Mouse (Mus musculus) midbrain, embryonic 10.5 days (tissue): ENCODE measurements around the gene Znhit2. TPM values are rescaled to one million over a fixed set of nuclear protein-coding genes. Genes with fewer than 3 reads are reported as not detected.

Source experiments
- DNase-seq: peaks from one replicate; pipeline ENCODE4 v3.0.0-alpha.2; 2017; ENCODE audit warnings: low spot score
- H3K27ac ChIP-seq: fragments of 300-500 bp; sonication (generic); replicated peaks from 2 replicates; pipeline ENCODE4 v1.5.1; 2016; ENCODE audit warnings: mild to moderate bottlenecking
- H3K27me3 ChIP-seq: fragments of 300-500 bp; sonication (generic); 2 replicates; pipeline ENCODE4 v1.6.1; 2016; ENCODE audit warnings: low read depth, mild to moderate bottlenecking; ENCODE audit not compliant: poor library complexity, severe bottlenecking
- H3K36me3 ChIP-seq: fragments of 300-500 bp; sonication (generic); 2 replicates; pipeline ENCODE4 v1.6.1; 2016; ENCODE audit warnings: mild to moderate bottlenecking, moderate library complexity
- H3K4me1 ChIP-seq: fragments of 300-500 bp; sonication (generic); 2 replicates; pipeline ENCODE4 v1.6.1; 2016
- H3K4me3 ChIP-seq: fragments of 300-500 bp; sonication (generic); 2 replicates; pipeline ENCODE4 v1.5.1; 2016; ENCODE audit warnings: mild to moderate bottlenecking, moderate library complexity
- H3K9me3 ChIP-seq: fragments of 300-500 bp; sonication (generic); replicated peaks from 2 replicates; pipeline ENCODE4 v1.6.1; 2016; ENCODE audit warnings: mild to moderate bottlenecking
- WGBS: fragments of 180-500 bp; shearing (Covaris S2); methylation state at CpG from one replicate; pipeline ENCODE4 v1.1.7; 2016; 5-methylcytosine and 5-hydroxymethylcytosine counted together
- polyA plus RNA-seq: library from polyadenylated mRNA; unstranded; fragments of >200 nt; fragmentation: Nextera tagmentation; extraction: Ambion mirVana; gene quantifications from 2 replicates; pipeline ENCODE4 v1.2.1, GENCODE M21; 2016

Znhit2 gene
- polyA plus RNA-seq, 1 experiment from 2014 or later = 36.6 TPM

- Histone ChIP-seq H3K27ac (peak within 1 kb of the TSS; percentile 88), H3K36me3 (peaks cover 45% of the 10 kb centered on the region), H3K9me3 (no peaks in the 10 kb centered on the region), H3K4me3 (peak within 1 kb of the TSS; percentile 73), H3K27me3 (no peaks in the 10 kb centered on the region), H3K4me1 (peaks cover 33% of the 10 kb centered on the region)
- 8% methylated on average over 33 of the region's 33 CpGs for WGBS
- DNase-seq = peak; percentile 91
Measured at GRCm38 (mm10) chr19:6067724-6068415, 6.9 kb downstream of the Znhit2 start, which contains the start of gene Tm7sf2. TSS of gene Tm7sf2 (minus strand) at chr19:6068373.

DNA sequence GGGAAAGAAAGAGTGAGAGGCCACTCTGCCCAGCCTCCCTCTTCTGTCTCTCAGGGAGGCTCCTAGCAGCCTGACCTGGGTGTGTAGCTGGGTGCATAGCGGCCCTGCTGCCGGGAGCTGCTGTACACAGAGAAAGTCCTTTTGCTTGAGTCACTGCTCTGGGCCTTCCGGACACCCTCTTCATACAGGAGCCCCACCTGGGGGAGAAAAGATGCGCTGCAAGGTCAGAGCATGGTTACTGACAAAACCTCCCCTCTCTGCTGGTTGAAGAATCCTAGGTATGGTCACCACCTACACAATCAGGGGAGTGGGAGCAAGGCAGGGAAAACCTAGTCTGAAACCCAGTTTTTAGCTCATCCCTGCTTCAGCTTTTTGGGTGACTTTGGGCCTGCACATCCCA, 8.0 kb downstream of the Znhit2 start:
- peaks cover 26% of the 10 kb centered on the region for H3K4me1 ChIP-seq
- DNase-seq = no peak
- H3K9me3 ChIP-seq = no peaks in the 10 kb centered on the region
- WGBS = 83% methylated on average over 4 of the region's 4 CpGs
- no peak overlapping the region for H3K27ac ChIP-seq
- no peaks in the 10 kb centered on the region for H3K27me3 ChIP-seq
- no peak overlapping the region; the same call in 1 of the 2 replicates for H3K4me3 ChIP-seq
- H3K36me3 ChIP-seq = peaks cover 48% of the 10 kb centered on the region

DNA sequence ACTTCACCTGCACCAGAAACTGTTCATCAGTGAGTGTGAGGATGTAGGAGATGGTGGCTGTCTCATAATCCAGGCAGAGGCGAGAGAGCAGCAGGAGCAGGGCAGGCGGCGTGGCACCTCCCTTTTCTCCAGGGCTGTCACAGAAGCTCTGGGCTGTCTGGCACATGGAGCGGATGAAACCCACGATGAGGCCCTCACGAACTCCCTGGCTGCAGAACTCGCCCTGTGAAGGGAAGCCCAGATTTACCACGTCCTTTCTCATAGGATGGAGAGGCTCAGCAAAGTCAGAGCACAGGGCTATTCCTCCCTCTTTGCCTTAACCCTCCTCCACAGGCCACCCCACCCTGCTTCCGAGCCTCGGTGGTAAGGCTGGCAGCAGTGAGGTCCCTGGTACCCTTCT, 8.9 kb downstream of the Znhit2 start:
- Histone ChIP-seq H3K36me3 (peaks cover 56% of the 10 kb centered on the region), H3K27ac (no peak overlapping the region), H3K4me1 (peaks cover 28% of the 10 kb centered on the region), H3K4me3 (no peak overlapping the region), H3K27me3 (no peaks in the 10 kb centered on the region), H3K9me3 (no peaks in the 10 kb centered on the region)
- 93% methylated on average over 10 of the region's 10 CpGs for WGBS
- DNase-seq = no peak

GRCm38 (mm10) chr19:6070571-6071250, 9.7 kb downstream of the Znhit2 start:
- no peaks in the 10 kb centered on the region for H3K9me3 ChIP-seq
- no peak overlapping the region for H3K27ac ChIP-seq
- DNase-seq = no peak
- H3K36me3 ChIP-seq = peaks cover 63% of the 10 kb centered on the region
- no peaks in the 10 kb centered on the region for H3K27me3 ChIP-seq
- peaks cover 36% of the 10 kb centered on the region for H3K4me1 ChIP-seq
- H3K4me3 ChIP-seq = peak overlapping the region; percentile 12; the same call in 1 of the 2 replicates
- 91% methylated on average over 31 of the region's 31 CpGs for WGBS

DNA sequence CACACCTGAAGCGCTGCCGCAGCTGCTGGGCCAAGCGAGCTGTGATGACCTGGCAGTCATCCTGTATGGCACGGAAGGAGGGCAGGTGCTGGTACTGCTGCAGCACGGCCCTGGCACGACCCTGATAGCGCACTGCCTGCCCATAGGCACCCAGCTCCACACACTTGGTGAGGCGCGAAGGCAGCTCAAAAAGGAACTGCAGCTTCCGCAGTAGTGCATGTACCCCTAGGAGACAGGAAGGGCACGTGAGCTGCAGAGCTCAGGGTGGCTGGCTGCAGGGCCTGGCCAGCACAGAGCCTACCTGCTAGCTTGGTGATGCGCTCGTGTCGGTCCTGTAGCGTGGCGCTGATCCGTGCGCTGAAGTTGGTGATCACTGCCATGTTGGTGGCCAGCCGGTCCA, 10.3 kb downstream of the Znhit2 start:
- Histone ChIP-seq H3K36me3 (peaks cover 63% of the 10 kb centered on the region), H3K27ac (no peak overlapping the region), H3K27me3 (no peaks in the 10 kb centered on the region), H3K4me1 (peaks cover 38% of the 10 kb centered on the region), H3K9me3 (no peaks in the 10 kb centered on the region), H3K4me3 (peak overlapping the region; percentile 12; the same call in 1 of the 2 replicates)
- WGBS = 96% methylated on average over 19 of the region's 19 CpGs
- DNase-seq = no peak

DNA sequence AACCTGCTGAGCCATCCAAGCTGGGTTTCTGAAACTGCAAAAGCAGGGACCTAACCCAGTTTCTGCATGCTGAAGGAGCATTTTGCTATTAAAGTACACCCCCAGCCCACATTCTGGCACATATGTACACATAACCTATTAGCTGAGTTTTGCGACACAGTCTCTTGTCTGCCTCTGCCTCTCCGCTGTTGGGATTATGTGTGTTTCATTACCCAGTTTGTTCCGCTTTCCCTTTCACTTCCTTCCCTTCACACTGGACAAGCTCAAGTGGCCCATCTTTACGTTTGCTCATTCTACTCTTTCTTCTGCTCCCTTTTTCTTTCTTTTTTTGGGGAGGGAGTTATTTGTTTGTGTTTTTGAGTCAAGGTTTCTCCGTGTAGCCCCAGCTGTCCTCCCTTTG, 12.9 kb downstream of the Znhit2 start:
- H3K27me3 ChIP-seq = no peaks in the 10 kb centered on the region
- no peaks in the 10 kb centered on the region for H3K9me3 ChIP-seq
- peaks cover 32% of the 10 kb centered on the region for H3K4me1 ChIP-seq
- 89% methylated on average over 5 of the region's 5 CpGs for WGBS
- H3K4me3 ChIP-seq = no peak overlapping the region
- peaks cover 58% of the 10 kb centered on the region for H3K36me3 ChIP-seq
- no peak overlapping the region for H3K27ac ChIP-seq
- no peak for DNase-seq

DNA sequence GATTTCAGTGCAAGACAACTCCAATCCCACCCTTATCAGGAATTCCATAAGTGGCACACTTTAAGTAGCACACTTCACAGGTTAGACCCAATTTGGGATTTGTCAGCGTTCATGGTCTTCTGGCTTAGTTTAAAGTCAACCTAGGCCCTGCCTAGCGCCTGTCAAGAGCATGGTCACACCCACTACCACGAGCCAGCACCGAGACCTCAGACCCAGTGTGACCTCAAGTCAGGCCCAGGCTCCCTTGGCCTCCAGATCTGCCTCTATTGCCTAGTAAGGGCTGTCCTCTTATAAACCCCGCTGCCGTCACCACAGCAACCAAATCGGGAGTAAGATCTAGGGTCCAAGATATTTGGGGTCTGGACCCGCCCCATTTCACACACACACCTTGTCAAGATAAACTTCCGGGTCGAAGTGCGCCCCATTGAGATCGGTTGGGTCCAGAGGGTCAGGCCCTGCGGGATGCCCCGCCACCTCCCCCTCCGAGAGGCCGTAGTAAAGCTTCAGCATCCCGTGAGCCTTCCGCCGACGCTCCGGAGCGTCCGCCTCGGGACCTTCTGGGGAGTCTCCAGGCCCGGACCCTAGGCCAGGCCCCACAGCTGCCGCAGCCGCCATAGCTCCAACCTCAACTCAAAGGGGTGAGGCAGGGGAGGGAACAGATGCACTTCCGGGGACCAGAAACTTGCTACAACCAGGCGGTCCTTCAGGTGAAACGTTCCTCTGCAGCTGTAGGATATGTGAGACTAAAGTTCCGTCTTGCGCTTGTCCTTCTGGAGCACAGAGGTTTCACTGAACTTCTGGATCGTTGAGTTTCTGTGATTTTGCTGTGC, 15.8 kb downstream of the Znhit2 start, which contains the start of gene Vps51:
Gene Vps51 (minus strand): TSS at position 668 of the 830 bp plus-strand sequence.
- Histone ChIP-seq H3K9me3 (no peaks in the 10 kb centered on the region), H3K36me3 (peaks cover 54% of the 10 kb centered on the region), H3K4me3 (peak within 1 kb of the TSS; percentile 70), H3K27ac (peak within 1 kb of the TSS; percentile 93), H3K27me3 (no peaks in the 10 kb centered on the region), H3K4me1 (peaks cover 32% of the 10 kb centered on the region)
- peak; percentile 87 for DNase-seq
- WGBS = 2% methylated on average over 33 of the region's 33 CpGs

- Histone ChIP-seq H3K9me3 (no peaks in the 10 kb centered on the region), H3K27ac (no peak within 1 kb of the TSS), H3K4me3 (peak within 1 kb of the TSS; percentile 4; the same call in 1 of the 2 replicates), H3K27me3 (no peaks in the 10 kb centered on the region), H3K4me1 (peaks cover 40% of the 10 kb centered on the region), H3K36me3 (peaks cover 41% of the 10 kb centered on the region)
- no peak for DNase-seq
- 92% methylated on average over 12 of the region's 12 CpGs for WGBS
Measured at GRCm38 (mm10) chr19:6079983-6080480, 19.0 kb downstream of the Znhit2 start, which contains the start of gene Tmem262. TSS of gene Tmem262 (plus strand) at chr19:6080033.

DNA sequence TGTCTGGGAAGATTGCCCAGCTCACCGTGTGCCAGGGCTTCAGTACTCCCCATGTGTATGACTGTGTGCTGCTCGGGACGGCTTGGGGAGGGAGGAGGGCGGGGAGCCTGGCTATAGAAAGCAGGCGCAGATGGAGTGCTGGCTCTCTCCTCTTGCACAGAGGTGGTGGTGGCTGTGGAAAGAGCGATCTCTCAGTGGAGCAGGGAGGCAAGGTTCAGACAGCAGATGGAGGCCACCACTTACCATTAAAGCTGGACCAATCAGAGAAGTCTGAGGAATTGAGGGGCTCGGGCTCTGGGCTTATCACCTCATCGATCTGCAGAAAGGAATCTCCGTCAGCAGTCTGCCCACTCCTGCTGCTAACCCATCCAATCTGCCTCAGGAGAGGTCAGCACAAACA, 21.2 kb downstream of the Znhit2 start, which contains the start of gene Gm28374:
Gene Gm28374 (minus strand): TSS at position 101 of the 400 bp plus-strand sequence.
- Histone ChIP-seq H3K4me1 (peaks cover 33% of the 10 kb centered on the region), H3K27ac (no peak within 1 kb of the TSS), H3K9me3 (no peaks in the 10 kb centered on the region), H3K36me3 (peaks cover 48% of the 10 kb centered on the region), H3K4me3 (peak within 1 kb of the TSS; percentile 24; the same call in 1 of the 2 replicates), H3K27me3 (no peaks in the 10 kb centered on the region)
- no peak for DNase-seq
- 91% methylated on average over 9 of the region's 9 CpGs for WGBS

- Histone ChIP-seq H3K4me1 (peaks cover 22% of the 10 kb centered on the region), H3K9me3 (no peaks in the 10 kb centered on the region), H3K36me3 (peaks cover 68% of the 10 kb centered on the region), H3K4me3 (peak within 1 kb of the TSS; percentile 87), H3K27me3 (no peaks in the 10 kb centered on the region), H3K27ac (peak within 1 kb of the TSS; percentile 89)
- WGBS = under 1% methylated on average over 58 of the region's 58 CpGs
- DNase-seq = peak; percentile 97
Measured at GRCm38 (mm10) chr19:6084478-6085248, 23.7 kb downstream of the Znhit2 start, which contains the start of the genes Zfpl1 and Cdca5. TSS of gene Zfpl1 (minus strand) at chr19:6084956. TSS of gene Cdca5 (plus strand) at chr19:6084983.

DNA sequence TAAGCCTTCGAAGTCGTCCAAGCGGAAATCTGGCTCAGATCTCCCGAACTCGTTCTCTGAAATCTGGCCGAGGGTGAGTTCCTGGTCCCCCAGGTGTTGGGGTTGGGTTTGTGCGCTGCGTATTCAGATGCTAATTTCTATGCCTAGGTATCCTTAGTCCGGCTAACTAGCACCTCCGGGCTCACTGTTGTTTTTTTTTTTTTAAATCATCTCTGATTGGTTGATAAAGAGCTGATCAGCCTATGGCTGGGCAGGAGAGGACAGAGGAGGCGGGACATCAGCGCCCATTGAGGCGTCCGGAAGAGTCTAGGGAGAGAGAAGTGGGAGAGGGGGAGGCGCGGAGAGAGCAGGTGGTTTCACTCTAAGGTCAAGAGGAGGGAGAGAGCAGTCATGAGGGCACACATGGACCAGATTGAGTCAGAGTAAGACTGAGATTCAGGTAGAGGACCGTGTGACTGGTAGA, 24.5 kb downstream of the Znhit2 start:
- Histone ChIP-seq H3K4me3 (peak overlapping the region; percentile 87), H3K36me3 (peaks cover 68% of the 10 kb centered on the region), H3K4me1 (peaks cover 22% of the 10 kb centered on the region), H3K9me3 (no peaks in the 10 kb centered on the region), H3K27ac (peak overlapping the region; percentile 89), H3K27me3 (no peaks in the 10 kb centered on the region)
- under 1% methylated on average over 17 of the region's 17 CpGs for WGBS
- DNase-seq = peak; percentile 71
